Mouse (Mus musculus): ENCODE results near the gene Gm45213. TPM values are rescaled to one million over a fixed set of nuclear protein-coding genes. Genes with fewer than 3 reads are reported as not detected.

Gene Gm45213
- total RNA-seq (2021) = not detected
- long read RNA-seq, experiment 1 = 0 reads
- long read RNA-seq, experiment 2 = 0 reads

DNA sequence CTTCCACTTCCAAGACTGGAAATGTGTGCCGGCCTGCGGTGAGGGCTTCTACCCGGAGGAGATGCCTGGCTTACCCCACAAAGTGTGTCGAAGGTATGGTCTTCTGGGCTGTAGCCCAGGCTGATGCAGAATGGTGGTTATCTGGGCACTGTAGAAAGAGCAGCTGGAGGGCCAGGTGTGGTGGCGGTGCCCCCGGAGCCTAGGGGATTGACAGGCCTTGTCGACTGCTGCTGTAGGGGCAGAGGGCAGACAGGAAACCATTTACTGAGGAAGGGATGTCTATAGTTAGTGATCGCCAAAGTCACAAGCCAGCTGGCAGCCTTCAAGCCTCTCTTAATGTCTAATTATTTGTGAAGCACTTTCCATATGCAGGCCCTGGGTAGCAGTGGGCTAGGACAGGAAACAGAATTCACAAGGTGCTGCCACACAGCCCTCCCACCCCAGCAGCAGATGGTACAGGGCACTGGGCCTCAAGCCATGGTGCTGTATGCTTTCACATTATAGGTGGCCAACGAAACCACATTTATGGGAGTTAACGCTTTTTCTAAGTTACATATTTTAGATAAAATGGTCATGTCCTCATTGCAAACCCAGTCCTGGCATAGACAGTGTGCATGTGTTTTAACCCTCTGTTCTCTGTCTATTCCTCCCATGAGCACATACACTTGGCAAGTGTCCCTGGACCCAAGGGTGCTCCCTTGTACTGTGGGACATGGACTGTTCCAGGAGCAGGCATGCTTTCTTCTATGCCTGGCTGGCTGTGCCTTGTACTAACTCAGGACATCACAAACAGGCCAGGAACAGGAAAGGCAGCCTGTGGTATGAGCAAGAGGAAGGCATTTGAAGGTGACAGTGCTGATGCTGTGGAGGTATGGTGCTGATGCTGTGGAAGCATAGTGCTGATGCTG lies at the start of gene Gm45213:
Gene Gm45213 (plus strand): TSS at position 51 of the 908 bp plus-strand sequence.
- DNase-seq = no peak

DNA sequence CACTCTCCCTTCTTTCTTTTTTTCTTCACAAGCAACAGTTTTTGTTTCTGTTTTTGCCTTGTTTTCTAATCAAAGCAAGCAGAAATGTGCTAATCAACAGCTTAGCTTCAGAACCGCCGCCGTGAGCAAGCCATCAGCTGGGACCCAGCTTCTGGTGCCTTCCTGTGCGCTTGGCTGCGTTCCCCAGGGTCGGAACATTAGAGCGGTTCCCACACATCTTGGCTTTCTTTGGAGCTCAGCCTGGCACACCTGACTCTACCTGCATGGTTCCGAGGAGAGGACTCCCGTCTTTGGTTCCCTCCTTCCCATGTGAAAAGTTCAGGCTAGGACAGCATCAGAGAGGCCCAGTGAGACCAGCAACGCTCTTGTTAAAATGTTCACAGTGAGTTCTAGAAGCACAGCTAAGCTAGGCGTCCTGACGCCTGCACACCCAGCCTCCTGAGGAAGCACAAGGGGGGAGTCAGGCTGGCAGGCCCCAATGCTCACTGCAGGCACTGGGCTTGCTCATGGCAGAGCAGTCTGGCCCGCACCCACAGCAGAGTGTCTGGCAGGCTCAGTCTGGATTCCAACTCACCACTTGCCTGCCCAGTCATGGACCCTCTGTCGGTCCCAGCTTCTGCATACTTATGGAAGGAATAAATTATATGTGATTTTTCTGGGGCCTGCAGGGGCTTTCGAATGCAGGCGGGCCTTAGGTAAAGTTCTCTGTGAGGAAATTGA lies 42.2 kb upstream of the Gm45213 start:
- no peak for DNase-seq

DNA sequence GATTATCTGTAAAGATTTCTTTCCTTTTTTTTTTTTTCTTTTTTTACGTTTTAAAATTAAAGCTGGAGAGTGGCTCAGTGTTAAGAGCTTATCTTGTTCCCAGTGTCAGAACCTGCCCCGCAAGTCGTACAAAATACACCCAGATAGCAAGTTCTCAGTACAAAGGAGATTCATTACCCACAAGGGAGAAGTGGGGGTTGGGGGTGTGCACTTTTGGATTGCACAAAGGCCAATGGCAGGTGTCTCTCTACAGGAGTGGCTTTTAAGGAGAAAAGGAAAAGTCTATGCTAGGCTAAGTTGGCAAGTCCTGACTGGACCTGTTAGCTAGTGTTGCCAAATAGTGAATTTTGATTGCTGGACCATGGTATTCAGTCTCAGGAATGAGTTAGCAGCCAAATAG lies 41.6 kb upstream of the Gm45213 start:
- DNase-seq = no peak

DNA sequence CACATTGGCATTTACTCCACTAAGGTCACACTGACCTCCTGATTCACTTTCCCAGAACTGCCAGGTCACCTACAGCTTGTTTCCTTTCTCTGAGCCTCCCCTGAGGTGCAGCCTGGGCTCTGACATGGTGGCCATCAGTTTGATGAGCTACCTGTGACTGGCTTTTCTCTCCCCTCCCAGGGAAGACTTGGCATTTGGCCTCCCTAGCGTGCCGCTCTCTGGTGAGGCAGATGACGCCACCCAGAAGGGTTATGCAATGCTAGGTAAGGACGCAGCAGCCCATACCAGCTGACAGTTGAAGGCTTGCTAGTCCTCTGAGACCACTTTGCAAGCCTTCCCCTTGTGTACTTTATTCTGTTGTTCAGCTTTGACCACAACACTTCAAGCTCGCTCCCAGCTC lies 40.0 kb upstream of the Gm45213 start:
- DNase-seq = no peak

DNA sequence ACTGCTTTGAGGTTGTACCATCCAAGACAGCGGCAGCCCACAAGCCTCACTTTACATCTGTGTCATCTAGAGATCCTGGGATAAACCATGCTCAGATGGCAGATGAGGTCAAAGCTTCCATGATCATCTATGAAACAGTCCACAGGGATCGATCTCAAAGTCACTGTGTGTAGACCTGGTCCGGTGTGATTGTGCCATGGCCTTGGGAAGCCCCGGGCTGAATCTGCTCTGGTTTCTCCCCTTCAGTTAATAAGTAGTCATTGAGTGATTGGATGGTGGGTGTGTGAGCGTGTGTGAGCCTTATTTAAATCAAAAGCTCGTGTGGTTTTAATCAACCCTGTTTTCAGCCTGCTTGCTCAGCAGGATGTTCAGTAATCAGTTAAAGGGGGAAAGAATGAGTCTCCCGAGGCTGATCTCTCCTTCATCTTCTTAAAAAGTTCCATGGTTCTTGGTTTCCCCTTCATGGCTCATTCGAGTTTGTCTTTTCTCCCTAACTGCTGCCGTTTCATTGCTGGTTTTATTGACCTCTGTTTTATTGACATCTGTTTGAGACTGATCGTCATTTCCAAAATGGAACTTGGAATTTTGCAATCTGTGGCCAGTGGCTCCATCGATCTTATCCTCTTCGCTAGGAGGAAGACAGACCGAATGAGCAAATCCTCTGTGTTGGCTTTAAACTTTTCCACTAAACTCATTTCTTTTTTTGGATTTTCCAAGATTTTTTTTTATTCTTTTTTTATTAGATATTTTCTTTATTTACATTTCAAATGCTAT lies 39.4 kb upstream of the Gm45213 start:
- no peak for DNase-seq

DNA sequence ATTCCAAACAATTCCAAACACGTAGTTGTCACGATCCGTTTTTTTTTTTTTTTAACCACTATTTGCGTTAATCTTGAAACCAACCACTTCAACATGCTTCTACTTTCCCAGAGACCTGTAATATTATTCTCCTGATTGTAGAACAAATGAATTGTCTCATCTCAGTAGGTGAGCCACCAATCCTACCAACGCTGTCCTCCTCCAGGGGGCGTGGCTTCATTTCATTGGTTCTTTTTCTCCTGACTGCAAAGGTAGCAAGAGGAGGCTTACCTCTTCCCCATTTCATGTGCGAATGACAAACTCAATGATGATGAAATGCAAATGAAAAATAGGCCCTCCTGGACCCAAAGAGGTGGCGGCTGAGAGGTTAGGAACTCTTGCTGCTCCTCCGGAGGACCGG lies 38.3 kb upstream of the Gm45213 start:
- DNase-seq = no peak

DNA sequence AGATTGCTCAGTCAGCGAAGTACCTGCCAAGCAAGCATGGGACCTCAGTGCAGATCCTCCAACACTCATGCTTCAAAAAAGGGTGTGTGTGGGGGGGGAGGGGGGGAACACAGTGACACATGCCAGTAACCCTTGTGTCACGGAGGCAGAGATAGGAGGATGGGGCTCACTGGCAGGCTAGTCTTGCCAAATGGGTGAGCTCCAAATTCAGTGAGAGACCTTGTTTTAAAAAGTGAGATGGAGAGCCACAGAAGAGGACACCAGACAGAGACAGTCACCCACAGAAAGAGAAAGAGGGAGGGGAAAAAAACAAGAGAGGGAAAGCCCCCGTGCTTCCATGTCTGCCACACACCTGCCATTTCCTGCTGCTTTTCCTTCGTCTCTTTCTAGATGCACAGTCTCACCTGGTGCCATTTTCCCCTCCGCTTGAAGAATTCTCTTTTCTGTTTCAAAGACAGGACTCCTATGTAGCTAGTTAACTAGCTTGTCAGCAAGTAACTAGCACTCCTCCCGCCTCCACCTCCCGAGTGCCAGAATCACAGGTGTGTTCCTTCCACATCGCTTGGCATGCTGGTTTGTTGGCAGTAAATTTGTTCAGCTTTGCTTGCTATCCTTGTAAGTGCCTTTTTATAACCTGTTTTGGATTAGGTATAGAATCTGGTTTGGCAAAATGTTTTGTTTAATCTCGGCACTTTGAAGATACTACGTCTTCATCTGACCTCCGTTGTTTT lies 35.1 kb upstream of the Gm45213 start:
- DNase-seq = no peak

DNA sequence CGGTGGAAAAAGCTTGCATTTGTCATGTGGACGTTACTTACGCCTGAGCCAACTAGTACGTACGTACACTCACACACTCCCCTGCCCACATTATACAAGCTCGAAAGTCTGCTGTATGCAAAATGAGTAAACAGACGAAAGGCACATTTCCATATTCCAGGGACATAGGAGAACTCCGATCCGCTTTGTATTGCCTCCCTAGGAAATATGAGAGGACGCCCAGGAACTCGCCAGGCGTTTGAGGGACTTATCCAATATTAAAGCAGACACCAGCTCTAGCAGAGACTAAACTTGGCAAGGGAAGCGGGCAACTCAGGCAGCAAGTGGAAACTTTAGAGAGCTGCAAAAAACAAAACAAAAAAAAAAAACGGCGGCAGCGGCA lies 34.5 kb upstream of the Gm45213 start:
- DNase-seq = no peak

DNA sequence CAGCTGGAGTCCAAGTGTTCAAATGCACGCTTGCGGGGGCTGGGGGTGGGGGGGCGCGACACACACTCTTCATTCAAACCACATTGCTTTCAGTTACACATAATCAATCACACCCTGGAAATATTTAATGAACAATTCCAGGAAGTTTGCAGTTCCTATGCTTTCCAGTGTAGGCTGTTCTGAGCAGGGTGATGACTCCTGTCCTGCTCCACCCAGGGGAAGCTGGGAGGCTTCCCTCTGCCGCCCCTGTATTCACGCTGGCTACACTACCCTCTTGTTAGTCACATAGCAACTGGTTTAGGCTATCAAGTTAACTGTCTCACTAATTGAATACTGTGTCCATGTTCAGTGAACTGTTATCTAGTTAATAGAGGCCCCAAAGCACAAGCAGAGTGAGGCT lies 32.9 kb upstream of the Gm45213 start:
- DNase-seq = no peak

DNA sequence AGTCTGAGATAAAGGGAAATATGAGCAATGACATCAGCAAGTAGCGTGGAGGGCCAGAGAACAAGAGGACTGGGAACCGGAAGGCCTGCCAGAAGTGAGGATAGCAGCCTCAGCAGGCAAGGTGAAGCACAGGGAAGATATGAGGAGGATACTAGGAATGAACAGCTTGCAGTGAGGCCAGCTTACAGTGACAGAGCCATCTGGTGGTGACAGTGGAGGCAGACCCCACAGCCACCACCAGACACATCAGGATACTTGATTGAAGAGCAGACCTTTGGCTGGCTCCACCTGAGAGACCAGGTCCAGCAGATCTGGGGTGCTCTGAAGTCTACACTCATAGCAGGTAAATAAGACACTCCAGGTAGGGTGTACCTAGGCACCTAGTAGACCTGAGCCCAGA lies 15.7 kb upstream of the Gm45213 start:
- DNase-seq = no peak

DNA sequence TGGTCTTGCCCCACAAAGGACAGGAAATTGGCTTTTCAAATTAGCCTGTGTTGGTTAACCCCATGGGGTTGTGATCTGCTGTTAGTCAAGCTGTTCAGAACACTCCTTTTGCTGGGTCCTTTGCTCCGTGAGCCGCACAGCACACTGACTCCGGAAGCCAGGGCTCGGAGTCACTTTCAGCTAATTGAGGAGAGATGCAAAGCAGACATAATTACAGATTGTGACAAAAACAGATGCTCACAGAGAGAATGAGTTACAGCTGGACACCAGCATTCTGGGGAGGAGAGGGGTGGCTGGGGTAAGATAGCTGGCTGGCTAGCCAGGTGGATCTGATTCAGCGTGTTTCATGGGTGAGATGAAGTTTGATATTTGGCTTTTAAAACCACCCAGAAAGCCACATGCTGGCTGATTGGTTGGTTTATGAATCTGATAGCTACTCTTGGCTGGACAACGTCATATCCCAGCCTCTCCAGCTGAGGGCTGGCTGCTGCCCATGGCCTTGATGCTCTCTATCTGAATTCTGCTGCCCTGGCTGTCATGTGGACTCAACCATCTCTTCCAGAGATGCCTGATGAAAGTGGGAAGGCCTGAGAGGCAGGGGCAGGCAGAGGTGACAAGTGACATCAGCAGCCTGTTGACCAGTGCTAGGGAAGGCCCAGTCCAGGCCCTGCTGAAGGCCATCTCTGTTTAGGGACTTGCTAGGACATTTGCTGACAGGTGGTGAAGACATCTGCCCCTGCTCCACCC lies 14.5 kb upstream of the Gm45213 start:
- no peak for DNase-seq

DNA sequence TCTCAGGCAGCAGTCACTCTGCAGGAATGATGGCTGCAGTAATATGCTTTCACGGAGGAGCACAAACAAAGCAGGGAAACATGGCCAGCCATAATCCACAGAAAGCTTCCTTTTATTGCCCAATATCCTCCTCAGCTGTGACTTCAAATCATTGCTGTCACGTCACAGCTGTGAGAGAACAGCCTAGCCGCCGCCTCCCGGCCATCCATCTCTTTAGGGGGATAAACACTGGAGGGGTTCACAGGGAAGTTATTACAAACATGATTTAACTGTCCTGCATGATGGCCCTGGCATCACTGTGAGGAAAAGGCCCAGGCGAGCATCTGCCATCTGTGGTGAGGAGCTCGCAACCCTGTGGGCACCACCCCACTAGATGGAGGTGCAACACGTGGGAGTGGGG lies 6.6 kb upstream of the Gm45213 start:
- DNase-seq = no peak

DNA sequence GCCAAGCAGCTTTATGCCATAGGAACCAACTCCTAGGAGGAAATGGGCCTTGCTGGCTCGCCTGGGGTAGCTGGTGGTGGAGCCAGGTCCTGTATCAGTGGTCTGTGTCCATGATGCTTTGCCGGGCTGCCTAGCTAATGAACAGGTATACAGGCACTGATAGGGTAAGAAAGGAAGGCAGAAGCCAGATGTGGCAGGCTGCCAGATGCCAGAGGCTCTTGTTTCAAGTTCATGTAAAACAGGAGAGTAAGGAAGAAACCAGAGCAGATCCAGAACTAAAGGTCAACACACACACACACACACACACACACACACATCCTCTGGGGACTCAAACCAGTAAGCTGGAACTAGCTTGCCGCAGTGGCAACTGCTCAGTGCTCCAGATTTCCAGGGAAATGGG lies 5.1 kb upstream of the Gm45213 start:
- no peak for DNase-seq

DNA sequence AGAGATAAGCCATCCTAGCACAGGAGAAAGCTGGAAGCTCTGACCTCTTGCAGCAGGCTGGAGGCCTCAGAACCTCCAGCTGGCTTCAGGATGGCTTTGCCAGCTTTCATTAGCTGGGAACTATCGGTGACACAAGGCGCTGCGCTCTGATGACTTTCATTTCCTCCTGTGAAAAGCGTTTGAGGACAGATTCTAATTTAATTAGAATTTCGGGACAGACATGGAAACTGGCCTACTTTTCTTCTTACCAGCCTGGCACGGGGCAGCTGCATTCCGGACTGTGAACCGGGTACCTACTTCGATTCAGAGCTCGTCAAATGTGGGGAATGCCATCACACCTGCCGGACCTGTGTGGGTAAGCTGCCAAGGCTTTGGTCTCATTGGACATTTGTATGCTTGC lies 4.7 kb upstream of the Gm45213 start:
- DNase-seq = no peak

DNA sequence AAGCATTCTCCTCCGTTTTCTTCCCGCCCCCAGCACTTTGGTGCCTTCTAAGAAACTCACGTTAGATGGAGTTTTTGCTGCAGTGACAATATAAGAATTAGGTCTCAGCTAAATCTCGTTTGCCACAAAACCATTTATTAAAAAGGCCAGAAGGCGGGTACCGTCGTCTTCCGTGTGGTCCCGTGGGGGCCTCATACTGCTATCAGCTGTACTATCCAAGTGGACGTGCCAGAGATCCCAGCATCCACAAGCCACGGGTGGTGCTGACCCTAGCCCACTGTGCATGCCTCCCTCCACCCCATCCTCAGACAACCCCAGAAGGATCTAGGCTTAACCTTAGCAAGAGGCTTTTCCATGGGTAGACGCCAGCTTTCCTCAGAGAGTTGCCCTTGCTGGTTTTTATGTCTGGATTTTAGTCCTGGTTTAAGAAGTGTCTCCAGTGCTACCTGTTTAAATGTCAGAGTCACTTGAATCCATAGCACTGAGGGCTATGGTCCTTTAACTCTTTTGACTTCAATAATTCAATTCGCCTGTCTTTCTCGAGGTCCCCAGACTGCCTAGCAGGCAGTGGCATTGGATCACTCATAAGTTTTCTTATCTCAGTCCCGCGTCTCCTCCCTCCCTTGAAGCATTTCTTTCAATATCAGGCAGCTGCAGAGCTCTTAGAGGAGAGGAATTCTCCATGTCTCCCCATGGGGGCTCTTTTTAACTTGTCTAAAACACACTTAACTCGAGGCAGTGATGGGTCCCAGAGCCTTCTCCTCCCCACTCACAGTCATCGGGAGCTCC lies 3.2 kb upstream of the Gm45213 start:
- DNase-seq = no peak

DNA sequence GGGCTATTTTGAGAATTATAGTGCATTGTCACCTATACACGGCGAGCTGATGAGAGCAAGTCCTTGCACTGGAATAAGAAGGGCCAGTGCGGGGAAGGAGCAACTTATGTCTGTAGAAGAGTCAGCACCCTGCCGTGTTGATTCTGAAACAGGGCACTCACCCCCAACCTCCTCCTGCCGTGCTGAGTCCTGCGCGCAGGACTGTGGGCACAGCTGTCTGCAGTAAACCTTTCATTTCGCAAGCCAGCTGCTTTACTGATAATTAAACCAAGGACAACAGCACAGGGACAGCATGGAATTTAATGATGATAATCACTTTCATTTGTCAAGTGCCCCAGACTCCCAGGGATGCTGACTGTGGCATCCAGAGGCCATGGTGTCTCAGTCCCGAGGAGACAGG lies 1.2 kb downstream of the Gm45213 start:
- no peak for DNase-seq

DNA sequence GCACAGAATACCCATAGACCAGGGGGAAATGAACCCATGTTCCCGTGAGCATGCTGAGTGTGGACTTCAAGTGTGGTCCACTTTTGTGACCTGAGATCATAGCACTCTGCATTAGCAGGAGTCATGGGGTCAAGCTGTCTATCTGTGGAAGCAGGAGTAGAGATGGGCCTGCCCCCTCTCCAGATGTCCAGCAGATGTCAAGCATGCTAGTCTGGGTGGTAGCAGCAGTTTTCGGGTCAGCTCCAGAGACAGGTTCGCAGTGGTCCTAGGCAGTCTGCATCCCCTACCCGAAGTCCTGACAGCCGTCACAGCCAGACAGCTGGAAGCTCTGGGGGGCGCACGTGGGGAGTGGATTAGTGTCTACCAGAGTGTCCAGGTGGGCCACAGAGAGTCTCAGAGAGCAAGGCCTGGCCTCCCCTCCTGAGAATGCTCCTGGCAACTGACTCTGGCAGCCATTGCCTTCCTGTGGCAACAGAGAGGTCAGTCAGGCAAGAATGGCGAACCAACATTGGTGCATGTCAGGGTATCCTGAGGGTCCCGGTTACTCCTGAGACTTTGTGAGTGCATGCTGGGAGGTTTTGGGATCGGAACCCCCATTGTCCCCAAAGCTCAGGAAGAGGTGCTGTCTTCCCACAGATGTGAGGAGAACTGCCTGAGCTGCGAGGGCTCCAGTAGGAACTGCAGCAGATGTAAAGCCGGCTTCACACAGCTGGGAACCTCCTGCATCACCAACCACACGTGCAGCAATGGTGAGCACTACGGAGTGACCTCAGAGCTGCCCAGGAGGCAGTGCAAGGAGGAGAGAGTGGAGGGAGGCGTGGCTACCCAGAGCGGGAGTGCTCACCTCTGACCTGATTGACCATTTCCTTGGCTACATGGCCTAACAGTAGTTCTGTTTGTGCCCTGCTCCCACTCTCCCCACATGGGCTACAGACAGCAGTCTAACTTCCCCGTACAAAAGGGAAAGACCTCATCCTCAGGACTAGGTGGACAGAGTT lies 3.8 kb downstream of the Gm45213 start:
- DNase-seq = no peak

DNA sequence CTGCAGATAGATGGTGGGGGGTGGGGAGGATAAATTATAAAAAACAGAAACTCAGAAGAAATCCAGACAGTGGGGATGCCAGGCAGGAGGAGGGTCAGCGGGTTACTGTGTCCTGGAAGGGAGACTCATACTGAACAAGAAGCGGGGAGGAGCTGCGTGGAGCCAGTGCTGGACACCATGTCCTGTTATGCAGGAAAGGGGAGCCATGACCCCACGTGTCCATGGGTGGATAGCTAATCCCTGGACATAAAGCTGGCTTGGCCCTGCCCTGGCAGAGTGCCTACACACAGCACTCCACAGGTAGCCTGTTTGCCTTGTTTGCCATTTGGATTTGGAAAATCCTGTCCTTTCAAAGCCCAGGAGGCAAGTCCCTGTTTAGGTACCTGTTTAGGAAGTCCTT lies 4.6 kb downstream of the Gm45213 start:
- DNase-seq = no peak
